Mouse (Mus musculus): ENCODE data around the gene Cfap97. TPM values are rescaled to one million over a fixed set of nuclear protein-coding genes. Genes with fewer than 3 reads are reported as not detected.
"Not testable (repeated sequence)": the region's sequence is repeated elsewhere in the genome, so short reads cannot be mapped to it uniquely, and the experiment has no call there.

Cfap97 gene
- 10 to 100 TPM; 17.1 to 17.9 TPM for total RNA-seq (2021)
- long read RNA-seq, experiment 1, full-length matches to known transcripts = 4 of 12 reads
- long read RNA-seq, experiment 1, partial matches to known transcripts = 4 of 12 reads
- long read RNA-seq, experiment 1, other reads (novel, unspliced or antisense) = 4 of 12 reads
- long read RNA-seq, experiment 2, full-length matches to known transcripts = 10 of 15 reads
- long read RNA-seq, experiment 2, partial matches to known transcripts = 2 of 15 reads
- long read RNA-seq, experiment 2, other reads (novel, unspliced or antisense) = 3 of 15 reads

DNA sequence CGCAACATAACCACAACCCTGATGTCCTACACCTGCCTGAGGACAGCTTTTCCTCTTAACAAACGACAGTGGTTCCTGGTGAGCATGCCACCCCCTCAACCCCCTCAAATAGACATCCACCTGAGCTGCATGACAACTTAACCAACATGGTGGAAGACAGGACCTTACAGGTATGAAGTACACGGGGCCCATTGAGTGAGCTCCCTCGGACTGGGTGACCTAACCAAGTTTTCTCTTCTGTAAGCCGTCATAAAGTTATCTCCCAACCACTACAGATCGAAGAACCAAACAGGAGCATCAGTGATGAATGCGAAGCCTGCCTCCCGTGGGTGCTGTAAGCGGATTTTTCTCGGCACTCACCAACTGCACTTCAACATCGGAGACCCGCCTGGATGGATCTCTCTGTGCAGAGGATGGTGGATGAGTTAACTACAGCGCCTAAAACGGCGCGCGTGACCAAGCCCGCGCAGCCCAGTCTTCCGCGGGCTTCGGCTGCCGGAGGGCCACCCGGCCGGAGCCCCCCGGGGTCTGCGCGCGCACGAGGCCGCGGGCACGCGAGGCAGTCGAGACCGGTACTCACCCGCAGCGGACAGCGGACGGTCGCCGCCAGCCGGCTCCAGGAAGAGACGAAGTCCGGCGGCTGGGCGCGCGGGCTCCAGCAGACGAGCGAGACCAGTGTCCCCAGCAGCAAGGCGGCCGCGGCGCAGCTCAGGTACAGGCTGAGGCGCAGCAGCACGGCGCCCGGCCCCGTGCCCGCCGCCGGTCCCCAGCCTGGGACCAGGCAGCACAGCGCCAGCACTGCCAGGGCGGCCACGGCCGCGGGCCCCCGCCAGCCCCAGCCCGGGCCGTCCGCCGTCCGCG lies at the start of gene Cfap97:
Cfap97 (plus strand) TSS at position 570 of the 861 bp plus-strand sequence.
- intact Hi-C loops (cut with DNase I) = loop anchor here (5.0 kb wide), 1 partner anchor 154 kb away; the partner anchor contains the start of gene Lrp2bp

DNA sequence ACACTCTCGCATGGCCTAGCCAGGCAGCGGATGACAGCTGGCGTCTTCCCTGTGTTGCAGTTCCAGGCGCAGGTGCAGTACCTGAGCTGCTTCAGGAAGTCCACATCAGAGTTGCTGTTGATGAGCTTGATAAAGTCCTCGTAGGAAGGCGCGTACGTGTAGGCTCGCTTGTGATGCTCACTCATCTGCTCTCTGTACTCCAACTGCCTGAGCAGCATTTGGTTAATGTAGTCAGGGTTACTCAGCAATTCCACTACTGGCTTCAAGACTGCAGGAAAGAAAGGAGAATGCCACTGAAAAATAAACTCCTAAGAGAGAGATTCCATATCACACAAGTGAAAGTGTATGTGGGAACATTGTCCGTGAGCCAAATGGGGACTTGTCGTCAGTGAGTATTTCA lies 48.1 kb upstream of the Cfap97 start:
- DNase-seq (ENCODE audit: low spot score in 2 of 2) = no peak
- intact Hi-C loops (cut with DNase I) = no loop called here

More for the DNA sequence above, at the start of gene Cfap97:
- DNase-seq (ENCODE audit: low spot score in 2 of 2) = peak; percentile 38 to 52

DNA sequence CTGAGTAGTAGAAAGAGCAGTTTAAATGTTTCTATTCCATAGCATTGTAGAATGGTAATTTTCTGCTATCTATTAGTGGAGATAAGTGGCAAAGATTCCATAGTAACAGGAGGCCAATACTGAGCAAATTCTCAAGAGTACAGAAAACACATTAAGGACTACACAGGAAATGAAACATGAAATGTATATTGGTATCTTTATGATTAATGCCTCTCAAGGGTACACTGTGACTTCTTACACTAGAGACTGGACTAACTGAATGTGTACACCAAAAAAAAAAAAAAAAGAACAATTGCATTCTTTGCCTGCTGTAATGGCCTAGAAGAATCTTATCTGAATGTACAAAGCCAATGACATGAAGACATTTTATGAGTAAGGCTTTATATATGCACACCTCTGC lies 43.9 kb upstream of the Cfap97 start:
- intact Hi-C loops (cut with DNase I) = no loop called here
- no peak for DNase-seq (ENCODE audit: low spot score in 2 of 2)

DNA sequence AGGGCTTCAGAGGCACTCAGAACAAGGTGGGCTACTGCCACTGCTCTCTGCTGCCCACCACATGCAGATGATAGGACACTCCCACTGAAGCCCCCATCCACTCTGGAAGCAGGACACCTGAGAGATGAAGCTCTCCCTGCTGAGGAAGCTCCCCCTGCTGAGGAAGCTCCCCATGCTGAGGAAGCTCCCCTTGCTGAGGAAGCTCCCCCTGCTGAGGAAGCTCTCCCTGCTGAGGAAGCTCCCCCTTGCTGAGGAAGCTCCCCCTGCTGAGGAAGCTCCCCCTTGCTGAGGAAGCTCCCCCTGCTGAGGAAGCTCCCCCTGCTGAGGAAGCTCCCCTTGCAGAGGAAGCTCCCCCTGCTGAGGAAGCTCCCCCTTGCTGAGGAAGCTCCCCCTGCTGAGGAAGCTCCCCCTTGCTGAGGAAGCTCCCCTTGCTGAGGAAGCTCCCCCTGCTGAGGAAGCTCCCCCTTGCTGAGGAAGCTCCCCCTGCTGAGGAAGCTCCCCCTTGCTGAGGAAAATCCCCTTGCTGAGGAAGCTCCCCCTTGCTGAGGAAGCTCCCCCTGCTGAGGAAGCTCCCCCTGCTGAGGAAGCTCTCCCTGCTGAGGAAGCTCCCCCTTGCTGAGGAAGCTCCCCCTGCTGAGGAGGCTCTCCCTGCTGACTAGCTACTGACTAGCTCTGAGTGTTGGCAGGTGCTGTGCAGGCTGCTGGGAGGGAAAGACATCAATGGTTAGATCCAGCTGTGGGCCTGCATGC lies 38.0 kb upstream of the Cfap97 start:
- DNase-seq (ENCODE audit: low spot score in 2 of 2); intact Hi-C loops (cut with DNase I): not testable (repeated sequence)

DNA sequence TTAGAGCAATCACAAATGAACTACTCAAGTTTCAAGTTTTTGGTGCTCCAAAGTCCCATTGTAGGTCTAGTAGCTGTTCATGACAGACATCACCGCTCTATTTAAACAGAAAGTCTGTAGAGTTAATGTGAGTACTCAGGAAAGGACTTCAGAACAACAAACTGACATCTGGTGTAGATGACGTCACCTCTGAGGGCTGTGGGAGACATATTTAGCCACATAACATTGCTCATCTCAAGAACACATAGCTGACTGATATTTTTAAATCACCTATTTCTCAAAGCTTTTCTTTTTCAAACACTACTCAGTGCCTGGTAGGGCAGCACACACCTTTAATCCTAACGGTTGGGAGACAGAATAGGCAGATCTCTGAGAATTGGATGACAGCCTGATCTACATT lies 34.4 kb upstream of the Cfap97 start:
- DNase-seq (ENCODE audit: low spot score in 2 of 2) = peak; percentile 26 to 49

DNA sequence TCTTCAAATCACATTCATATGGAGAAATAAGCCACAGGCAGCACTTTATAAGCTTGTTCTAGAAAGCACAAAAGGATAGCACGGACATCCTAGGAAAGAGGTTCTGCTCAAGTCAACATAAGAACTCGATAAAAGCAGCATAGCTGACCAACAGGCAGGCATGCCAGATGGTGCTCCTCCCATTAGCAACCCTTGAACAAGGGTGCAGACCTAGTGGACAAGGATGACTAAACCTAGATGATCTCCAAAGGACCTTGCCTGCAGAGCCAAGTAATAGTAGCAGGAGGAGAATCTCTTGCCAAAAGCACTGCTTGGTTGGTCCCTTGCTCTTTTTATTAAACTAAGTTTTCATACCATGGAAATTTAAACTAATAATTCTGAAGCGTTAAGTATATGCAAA lies 32.4 kb upstream of the Cfap97 start:
- no peak for DNase-seq (ENCODE audit: low spot score in 2 of 2)
- intact Hi-C loops (cut with DNase I) = no loop called here

More for the DNA sequence above, 34.4 kb upstream of the Cfap97 start:
- intact Hi-C loops (cut with DNase I) = no loop called here

DNA sequence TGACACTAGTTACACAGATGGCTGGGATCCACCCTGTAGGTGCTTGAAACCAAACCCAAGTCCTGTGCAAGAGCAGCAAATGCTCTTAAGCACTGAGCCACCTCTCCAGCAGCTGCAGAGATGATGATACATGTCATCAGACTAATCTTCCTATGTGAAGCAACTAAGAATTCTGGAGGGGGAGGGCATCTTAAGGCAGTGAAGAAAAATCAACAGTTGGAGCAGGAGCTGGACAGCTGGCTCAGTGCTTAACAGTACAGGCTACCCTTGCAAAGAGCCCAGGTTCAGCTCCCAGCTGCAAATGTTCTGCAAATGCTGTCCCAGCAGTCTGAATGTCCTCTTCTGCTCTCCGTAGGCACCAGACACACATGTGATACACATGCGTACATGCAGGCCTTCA lies 29.1 kb upstream of the Cfap97 start:
- DNase-seq (ENCODE audit: low spot score in 2 of 2) = no peak

DNA sequence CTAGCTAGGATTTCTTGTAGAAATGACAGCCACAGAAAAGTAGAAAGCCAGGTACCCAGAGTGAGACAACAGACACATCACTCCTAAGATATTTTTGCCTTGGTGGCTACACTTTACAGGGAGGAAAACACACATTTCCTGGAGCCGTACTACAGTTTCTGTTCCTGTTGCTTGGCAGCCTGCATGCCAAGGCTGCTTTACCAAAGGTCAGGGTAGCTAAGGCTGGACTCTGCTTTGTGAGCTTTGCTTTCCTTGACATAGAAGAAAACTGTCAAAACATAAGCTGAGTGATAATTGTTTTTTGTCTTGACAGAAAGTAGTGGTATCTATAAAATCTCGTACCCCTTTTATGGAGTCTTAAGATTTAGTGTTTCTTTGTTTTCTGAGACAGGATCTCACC lies 21.1 kb upstream of the Cfap97 start:
- DNase-seq (ENCODE audit: low spot score in 2 of 2) = no peak
- intact Hi-C loops (cut with DNase I) = no loop called here

More for the DNA sequence above, 29.1 kb upstream of the Cfap97 start:
- intact Hi-C loops (cut with DNase I) = no loop called here

DNA sequence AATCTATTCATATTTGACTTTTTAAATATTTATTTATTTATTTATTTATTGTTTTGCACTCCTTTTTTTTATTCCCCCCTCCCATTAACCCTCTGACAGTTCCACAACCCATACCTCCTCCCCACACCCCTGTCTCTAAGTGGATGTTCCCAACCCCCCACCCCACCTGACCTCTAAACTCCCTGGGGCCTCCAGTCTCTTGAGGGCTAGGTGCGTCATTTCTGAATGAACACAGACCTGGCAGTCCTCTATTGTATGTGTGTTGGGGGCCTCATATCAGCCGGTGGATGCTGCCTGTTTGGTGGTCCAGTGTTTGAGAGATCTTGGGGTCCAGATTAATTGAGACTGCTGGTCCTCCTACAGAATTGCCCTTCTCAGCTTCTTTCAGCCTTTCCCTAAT lies 16.0 kb upstream of the Cfap97 start:
- DNase-seq (ENCODE audit: low spot score in 2 of 2); intact Hi-C loops (cut with DNase I): not testable (repeated sequence)

DNA sequence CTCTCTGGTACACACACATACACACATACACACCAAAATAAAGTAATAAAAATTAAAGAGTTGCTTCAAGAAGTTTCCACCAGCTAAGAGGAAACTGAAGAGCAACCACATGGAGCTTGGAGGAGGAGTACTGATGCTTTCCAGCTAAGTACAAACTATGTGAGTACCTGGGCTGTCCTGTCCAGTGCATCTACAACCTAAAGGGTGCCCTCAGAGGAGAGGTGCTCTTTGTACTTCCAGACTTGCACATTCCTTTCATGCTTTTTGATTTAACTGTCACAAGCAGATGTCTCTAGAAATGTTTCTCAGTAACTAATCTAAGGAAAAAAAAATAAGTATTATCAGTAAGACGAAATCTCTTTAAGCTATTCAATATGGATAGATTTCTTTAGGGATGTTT lies 14.2 kb upstream of the Cfap97 start:
- intact Hi-C loops (cut with DNase I) = no loop called here
- DNase-seq (ENCODE audit: low spot score in 2 of 2) = no peak

DNA sequence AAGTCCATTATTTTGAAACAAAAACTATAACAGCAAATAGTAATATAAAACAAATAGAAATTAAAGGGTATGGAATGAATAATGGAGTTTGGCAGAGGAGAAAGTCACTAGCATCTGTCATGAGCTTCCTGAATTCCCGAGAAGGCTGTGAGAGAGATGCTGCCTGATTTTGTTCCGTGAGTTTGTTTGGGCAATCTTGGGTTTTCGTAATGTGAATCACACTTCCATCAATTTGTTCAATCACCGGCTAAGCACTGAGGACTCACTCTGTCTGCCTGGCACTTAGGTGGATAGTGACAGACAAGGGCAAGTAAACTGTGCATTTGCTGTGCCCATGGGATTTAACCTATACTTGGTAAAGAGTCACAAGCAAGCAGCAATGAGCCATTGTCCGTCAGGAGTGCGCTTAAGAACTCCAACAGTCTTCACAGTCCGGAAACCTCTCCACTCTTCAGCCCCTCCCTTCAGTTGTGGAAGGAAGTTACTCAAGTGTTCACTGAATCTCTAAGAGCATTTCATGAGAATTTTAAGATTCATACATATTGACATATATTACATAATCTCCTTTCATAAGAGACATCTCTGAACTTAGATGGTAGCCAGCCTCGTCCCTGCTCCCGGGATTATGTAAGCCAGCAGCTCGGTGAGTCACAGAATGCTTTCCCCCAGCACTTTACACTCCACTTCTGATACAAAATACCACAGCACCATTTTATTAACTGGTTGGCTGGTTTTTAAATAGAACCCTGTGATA lies 13.6 kb upstream of the Cfap97 start:
- intact Hi-C loops (cut with DNase I) = no loop called here
- DNase-seq (ENCODE audit: low spot score in 2 of 2) = no peak

DNA sequence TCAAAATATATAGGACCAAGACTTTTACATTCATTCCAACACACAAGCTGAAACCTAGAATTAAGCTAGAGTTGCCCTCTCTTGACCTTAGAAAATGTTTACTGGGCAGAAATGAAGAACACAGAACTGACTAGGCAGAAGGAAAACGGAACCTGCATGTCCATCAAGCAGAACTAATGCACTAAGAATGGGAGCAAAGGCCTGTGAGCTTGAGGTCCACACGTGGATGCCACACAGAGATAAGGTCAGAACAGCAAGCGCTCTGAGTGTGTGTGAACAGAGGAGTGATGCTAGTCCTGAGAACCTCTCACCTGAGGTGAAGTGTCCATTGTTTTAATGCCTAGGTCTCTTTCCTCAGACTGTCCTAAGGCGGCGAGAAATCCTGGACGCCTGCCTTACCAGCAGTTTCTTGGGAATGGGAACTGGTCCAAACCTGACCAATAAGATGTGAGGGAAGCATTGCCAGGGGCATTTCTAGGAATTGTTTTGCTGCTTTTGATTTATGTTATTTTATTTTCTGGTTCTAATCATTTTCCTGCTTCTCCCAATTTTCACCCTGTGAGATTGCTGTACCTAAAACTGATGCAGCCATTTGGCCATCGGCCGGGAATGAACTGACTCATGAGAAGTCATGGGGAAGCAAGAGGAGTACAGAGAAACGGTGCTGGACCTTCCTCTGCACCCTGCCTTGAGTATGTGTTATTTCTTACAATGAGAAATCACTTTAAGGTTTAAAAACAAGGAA lies 11.0 kb upstream of the Cfap97 start:
- intact Hi-C loops (cut with DNase I) = no loop called here
- no peak for DNase-seq (ENCODE audit: low spot score in 2 of 2)

DNA sequence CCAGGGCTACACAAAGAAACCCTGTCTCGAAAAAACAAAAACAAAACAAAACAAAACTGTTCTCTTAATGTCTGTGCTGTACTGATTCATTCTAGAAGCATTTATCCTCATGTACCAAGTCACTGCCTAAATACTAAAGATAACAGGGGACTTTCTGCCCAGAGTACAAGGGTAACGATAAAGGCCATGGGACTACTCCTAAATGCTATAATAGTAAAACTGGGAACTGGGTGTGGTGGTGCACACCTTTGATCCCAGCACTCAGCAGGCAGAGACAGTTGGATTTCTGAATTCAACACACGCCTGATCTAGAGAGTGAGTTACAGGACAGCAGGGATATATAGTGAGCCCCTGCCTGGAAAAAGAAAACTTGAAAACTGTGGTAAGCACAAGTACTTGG lies 9.9 kb upstream of the Cfap97 start:
- intact Hi-C loops (cut with DNase I) = no loop called here
- no peak for DNase-seq (ENCODE audit: low spot score in 2 of 2)

DNA sequence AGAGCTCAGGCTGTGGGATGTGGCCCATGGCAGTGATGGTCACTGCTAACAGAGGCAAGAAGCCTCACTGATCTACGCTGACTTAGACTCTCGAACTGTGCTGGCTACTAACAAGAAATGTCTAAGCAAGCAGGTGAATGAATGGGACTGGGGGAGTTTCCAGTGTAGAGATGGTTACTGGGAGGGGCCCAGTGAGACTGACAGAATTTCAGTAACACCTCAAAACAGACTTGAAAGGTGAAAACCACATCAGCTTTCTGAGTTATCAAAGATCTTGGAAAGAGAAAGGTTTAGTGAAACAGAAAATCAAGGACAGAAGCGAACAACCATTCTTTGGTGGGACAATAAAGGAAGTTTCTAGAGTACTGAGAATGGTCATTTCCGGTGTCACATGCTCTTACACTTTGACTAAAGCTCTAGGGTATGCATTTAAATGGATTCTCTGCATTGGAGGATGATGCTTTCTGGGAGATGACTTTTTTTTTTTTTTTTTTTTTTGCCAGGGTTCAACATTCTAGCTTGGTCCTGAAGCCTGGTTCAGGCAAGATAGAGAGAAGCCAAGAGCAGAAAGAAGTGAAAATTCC lies 9.0 kb upstream of the Cfap97 start:
- no peak for DNase-seq (ENCODE audit: low spot score in 2 of 2)
- intact Hi-C loops (cut with DNase I) = no loop called here

DNA sequence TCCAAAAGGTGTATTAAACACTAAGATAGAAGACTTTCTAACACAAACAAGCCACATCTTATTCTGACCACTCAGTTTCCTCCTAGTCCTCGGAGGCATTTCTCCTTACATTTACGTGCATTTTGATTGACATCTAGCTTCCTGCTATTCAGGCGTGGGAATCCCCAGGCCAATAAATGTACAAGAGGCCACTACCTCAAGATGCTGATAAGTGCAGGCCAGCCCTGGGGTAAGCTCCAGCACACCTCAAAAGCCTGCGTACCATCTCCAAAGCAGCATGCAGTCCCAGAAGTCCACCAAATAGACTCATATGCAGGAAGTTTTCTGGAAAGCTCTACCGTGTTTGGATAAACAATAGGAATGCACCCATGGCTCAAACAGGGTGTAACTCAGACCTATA lies 8.1 kb upstream of the Cfap97 start:
- intact Hi-C loops (cut with DNase I) = no loop called here

DNA sequence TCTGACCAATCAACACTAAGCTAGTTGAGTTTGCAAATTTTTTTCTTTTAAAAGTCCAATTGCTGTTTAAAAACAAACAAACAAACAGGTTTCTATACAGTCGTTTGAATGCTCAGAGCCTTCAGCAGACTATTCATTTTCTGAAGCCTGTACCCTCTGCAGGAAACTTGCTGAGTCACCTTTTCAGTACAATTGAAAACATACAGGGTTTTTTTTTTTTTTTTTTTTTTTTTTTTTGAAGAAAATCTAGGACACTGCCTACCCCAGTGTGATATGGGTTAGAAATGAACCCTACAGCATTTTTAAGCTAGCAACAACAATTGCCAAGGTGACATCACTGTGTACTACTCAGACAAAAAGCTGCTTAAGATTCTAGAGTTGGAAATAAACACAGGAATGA lies 7.6 kb upstream of the Cfap97 start:
- intact Hi-C loops (cut with DNase I) = no loop called here
- no peak for DNase-seq (ENCODE audit: low spot score in 2 of 2)

More for the DNA sequence above, 8.1 kb upstream of the Cfap97 start:
- DNase-seq (ENCODE audit: low spot score in 2 of 2) = no peak

DNA sequence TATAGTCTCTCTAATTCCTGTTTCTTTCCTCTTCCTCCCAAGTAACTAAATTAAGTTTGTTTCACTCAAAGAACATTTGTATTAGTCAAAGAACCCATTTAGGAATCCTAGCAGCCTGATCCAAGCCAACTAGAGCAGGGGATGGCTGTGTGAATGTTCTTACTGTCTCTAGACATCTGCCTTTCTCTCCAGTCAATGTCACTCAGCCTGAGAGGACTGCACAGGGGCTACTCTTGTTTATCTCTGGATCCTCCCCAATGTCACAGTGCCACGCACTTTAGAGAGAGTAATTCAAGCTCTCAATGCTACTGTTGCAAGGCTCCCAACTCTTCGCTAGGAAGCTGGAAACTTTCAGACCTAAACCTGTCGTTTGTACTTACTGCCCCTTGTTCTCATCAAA lies 5.4 kb upstream of the Cfap97 start:
- intact Hi-C loops (cut with DNase I) = no loop called here

DNA sequence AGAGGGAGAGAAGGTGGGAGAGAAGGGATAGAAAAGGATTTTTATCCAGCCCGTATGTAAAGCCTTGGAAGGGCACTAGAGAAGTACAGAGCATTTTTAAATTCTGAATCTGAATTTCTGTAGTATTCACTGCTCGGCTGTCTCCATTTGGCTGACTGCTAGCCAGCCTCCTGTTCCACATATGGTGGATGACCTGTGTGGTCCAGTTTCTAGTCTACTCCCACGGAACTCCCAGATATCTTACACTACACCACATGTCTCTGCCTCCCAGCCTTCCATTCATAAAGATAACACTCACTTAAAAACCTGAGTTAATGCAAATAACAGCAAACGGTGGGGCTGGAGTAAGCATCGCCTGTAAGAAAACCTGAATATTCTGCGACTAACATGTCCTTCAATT lies 2.3 kb upstream of the Cfap97 start:
- DNase-seq (ENCODE audit: low spot score in 2 of 2) = no peak
- intact Hi-C loops (cut with DNase I) = no loop called here

More for the DNA sequence above, 5.4 kb upstream of the Cfap97 start:
- no peak for DNase-seq (ENCODE audit: low spot score in 2 of 2)
